Mouse (Mus musculus) bone marrow macrophage, adult 2 months (primary cell): ENCODE results near the gene Gm4131. TPM values are rescaled to one million over a fixed set of nuclear protein-coding genes. Genes with fewer than 3 reads are reported as not detected.

ENCODE experiments used
- H3K27ac ChIP-seq: 2 replicates; pipeline ENCODE4 v1.5.1; 2012; ENCODE audit warnings: low read depth, low read length; ENCODE audit not compliant: insufficient read depth
- H3K4me1 ChIP-seq: 2 replicates; pipeline ENCODE4 v1.6.1; 2012; ENCODE audit warnings: low read length; ENCODE audit not compliant: control insufficient read depth, insufficient read depth
- H3K4me3 ChIP-seq: 2 replicates; pipeline ENCODE4 v1.5.1; 2012; ENCODE audit warnings: mild to moderate bottlenecking, low read length, moderate library complexity; ENCODE audit not compliant: insufficient read depth
- CTCF ChIP-seq: IDR thresholded peaks from 2 replicates; pipeline ENCODE4 v1.5.1; 2012; ENCODE audit warnings: low read depth, mild to moderate bottlenecking, low read length, moderate library complexity
- POLR2A ChIP-seq: IDR thresholded peaks from 2 replicates; pipeline ENCODE4 v1.6.1; 2012; ENCODE audit warnings: mild to moderate bottlenecking, low read depth, low read length, borderline replicate concordance
- polyA plus RNA-seq: library from polyadenylated mRNA; stranded (reverse); fragments of >200 nt; gene quantifications from 2 replicates; pipeline ENCODE4 v1.2.4, GENCODE M21; 2012; ENCODE audit not compliant: missing spikeins, insufficient read depth, insufficient read length

The Gm4131 gene
- polyA plus RNA-seq, 1 experiment, result not detected

DNA sequence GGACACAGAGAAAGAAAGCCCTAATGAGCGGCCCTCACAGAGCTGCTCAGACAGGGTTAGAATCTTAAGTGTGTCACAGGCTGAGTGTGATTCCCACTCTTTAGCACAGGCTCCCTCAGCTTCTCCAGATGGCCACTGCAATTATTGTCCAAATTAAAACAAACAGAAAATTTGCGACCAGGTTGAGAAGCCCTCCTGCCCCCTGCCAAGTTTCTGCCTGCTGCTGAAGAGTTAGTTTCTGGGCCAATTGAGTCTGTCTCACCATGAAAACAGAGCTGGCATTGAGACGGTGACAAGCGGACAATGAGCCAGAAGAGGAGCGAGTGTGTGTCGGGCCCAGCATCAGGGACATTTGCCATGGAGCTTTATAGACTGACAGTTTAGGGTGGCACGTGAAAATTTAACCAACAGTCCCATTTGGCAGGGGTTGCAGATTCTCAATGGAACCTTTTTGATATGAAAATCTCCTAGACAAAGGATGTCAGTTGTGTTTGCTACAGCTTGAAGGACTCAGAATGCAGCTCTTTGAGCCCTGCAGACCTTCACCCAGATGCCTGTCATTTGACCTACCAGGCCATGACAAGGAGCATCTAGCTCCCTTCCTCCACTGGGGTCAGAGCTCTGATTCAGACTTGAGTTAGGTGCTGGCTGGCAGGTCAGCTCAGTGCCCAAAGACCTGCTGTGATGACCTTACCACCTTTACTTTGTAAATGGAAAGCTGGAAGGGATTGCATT, 150.5 kb downstream of the Gm4131 start:
- Histone ChIP-seq H3K4me1 (no peaks in the 10 kb centered on the region), H3K4me3 (no peak overlapping the region), H3K27ac (no peak overlapping the region)
- no peak for TF ChIP-seq CTCF
- TF ChIP-seq POLR2A, result no peak

Other genes starting within 250 kb of the Gm4131 start
- gene Gucy1b2, start 110.6 kb downstream of the Gm4131 start, polyA plus RNA-seq, result not detected in 2 replicates
- not detected in 2 replicates for gene Fam124a, start 11.2 kb downstream of the Gm4131 start, polyA plus RNA-seq
- not detected in 2 replicates for gene Serpine3, start 96.7 kb upstream of the Gm4131 start, polyA plus RNA-seq
- 20.1 and 26.7 TPM in 2 replicates for gene Ints6, start 194.2 kb upstream of the Gm4131 start, polyA plus RNA-seq